Mouse (Mus musculus) lung, postnatal 0 days (tissue): Measurements from ENCODE around the gene Olfr266.

ENCODE experiments used
- CTCF ChIP-seq: IDR thresholded peaks from 2 replicates; pipeline ENCODE4 v1.5.1; 2016; ENCODE audit warnings: antibody characterized with exemption, mild to moderate bottlenecking
- EP300 ChIP-seq: IDR thresholded peaks from 2 replicates; pipeline ENCODE4 v1.6.1; 2016; ENCODE audit warnings: antibody characterized with exemption, mild to moderate bottlenecking, control low read depth

- TF ChIP-seq CTCF (no peak), EP300 (no peak)
Measured at GRCm38 (mm10) chr3:106875626-106876025, 49.5 kb upstream of the Olfr266 start.
